Mouse (Mus musculus) heart, adult 9 months (tissue): ENCODE results near the gene Rnd1.

Experiments
- DNase-seq, 2 experiments: peaks; one replicate each; pipeline ENCODE4 v3.0.0; 2022; ENCODE audit warnings: low spot score in 2 of 2

Rnd1 gene

DNA sequence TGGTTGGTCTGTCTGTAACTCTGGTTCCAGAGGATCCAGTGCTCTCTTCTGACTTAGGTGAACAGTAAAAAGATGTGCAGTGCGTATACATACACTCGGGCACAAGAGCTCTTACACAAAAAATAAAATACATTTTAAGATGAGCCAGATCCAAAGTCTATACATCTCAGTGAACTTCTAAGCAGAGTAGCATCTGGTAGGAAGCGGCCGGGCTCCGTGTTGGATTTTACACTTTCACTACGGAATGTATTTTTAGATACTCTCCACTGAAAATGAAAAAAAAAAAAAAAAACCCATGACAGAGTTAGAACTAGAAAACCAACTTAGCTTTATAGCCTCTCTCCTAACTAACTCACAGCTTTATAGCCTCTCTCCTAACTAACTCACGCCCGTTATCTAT is 3.4 kb upstream of the Rnd1 start:
- no peak for DNase-seq

DNA sequence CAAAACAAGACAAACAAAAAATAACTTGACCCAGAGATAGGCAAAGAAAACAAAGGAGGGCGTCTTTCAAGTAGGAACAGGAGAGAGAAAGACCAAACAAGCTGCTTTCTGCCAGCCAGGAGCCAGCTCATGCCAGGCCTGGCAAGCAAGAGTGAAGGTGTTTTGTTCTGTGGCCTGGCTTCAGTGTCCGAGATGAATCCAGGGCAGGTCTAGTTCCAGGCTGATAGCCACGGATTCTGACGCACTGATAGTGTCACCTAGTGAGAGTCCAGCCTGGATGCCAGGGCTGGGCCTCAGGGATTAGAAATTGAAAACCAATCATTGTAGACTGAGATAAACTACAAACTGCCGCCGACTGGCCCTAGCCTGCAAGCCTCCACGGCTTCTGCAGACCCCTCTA is 716 bp upstream of the Rnd1 start:
- no peak for DNase-seq

DNA sequence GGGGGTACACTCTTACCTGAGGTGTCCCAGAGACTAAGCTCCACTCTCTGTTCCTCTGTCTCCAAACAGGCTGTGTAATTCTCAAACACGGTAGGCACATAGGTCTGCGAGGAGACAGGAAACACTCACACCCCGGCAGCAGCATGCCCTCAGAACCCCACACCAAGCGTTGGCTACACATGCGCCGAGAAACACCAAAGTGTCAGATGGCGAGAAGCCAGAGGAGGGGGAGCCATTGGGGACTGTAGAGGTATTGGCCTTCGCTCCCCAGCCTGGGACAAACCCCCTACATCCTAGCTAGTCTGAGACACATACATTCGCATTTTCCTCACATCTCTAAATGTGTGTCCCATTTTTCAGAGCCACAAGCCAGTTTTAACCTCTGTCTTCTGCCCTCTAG is 790 bp downstream of the Rnd1 start:
- DNase-seq = peak in 1 of 2 experiments; percentile 12

DNA sequence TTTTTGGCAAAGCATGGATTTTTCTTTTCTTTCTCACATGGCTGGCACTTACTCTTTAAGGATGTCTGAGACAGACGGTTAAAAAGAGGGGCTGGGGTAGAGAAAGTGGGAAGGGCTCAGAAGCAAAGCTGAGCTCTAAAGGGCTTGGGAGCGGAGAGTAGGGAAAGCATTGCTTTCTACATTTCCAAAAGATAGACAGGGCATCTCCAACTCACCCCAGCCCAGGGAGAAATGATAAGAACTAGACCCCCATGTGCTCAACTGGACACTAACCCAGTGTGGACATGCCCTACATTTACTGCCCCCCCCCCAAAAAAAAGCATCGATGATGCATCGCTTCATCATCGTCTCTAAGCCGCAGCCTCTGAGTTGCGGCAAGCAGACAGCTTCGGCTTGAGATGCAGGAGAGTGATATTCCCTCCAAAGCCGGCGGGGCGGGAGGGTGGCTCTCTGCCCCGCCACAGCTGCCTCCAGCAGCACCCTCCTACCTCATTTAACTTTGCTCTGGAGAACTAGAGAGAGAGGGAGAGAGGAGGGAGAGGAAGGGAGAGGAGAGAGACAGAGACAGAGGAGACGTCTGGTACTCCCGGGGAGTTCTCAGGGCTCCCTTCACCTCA is 1.5 kb downstream of the Rnd1 start:
- no peak for DNase-seq

GRCm38 (mm10) chr15:98674994-98675545 is 2.2 kb downstream of the Rnd1 start:
- DNase-seq = no peak

DNA sequence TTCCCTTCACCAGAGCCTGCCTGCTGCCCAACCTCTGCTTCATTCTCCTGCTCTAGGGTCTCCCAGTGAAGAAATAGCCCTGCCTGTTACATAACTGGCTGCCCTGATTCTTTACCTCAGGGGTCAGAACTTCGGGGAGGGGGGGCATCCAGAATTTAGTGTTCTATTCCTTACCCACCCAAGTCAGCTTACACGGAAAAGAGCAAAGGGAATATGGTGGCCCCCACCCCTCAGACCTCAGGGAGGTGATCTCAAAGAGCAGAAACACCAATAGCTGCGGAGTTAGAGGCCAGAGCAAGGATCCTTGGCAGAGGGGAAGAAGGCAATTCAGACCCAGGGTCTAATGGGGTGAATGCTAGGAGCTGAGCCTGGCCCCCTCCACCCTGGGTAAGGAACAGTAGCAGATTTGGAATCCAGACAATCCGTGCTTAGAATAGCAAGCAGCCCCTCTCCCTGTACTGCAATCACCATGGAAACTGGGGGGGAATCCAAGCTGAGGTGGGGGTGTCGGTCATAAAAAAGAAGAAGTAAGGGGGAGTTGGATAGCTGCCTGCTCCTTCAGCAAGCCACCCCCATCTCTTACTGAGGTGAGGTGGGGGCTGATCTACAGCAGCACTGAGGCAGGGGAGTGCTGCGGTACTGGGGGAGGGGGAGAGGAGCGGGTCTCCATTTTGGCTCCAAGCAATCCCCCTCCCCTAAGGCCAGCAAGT is 2.8 kb downstream of the Rnd1 start:
- no peak for DNase-seq

DNA sequence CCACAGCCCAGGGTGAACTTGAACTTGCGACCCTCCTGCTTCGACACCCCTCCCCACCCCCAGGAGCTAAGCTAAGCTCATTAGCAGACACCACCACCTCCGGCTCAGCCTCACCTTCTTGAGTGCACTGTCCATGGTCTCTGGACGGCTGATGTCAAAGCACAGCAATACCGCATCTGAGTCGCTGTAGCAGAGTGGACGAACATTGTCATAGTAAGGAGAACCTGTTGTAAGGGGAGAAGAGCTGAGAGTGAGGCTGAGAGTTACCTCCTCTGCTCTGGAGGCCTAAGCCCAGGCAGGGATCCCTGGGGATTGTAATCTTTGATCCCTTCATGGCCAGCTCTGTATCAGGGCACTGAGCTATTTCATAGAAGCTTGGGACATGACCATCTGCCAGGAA is 3.5 kb downstream of the Rnd1 start:
- DNase-seq = no peak

DNA sequence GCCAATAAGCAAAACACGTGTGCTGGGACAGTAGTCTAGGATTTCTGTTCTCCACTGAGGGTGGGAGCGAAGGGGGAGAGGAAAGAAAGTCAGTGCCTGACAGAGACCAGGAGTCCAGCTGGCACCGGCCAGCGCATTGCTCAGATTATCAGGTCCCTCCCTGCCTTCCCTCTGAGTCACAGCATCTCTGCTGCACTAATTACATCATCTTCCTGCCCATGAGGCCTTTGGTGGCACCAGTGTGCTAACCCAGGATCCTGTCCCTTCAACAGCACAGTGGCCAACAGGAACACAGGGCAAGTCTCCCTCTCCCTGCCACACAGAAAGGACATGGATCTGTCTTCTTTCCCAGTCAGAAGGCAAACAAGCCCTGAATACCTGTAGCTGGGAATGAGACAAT is 4.7 kb downstream of the Rnd1 start:
- peak in 1 of 2 experiments; percentile 35 for DNase-seq

DNA sequence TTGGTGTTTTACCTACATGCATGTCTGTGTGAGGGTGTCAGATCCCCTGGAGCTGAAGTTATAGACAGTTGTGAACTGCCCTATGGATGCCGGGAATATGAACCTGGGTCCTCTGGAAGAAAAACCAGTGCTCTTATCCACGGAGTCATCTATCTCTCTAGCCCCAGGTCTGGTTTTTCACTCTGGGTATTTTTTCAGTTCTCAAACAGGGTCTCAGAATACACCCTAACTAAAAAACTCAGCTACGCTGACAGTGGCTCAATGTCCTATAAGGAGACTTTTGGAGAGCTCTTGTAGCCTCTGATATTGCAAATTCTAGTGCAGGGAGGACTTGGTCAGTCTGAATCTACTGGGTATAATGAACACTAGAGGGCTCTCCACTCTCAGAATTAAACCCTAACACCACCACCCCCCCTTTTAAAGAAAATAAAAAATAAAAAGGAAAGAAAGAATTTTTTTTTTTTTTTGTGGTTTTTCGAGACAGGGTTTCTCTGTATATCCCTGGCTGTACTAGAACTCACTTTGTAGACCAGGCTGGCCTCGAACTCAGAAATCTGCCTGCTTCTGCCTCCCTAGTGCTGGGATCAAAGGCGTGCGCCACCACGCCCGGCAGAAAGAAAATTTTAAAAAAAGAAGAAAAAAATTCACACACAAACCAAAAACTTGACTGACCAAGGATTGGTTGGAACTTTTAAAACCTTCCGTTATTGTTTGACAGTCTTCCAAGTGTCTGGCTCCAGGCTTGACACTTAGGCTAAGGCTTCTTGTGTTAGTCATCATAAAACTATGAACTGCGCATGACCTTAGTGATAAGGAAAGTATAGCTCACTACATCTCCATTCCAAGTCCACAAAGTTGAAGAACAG is 13.0 kb downstream of the Rnd1 start:
- DNase-seq = peak; percentile 14 to 19

GRCm38 (mm10) chr15:98662567-98663545 is 14.4 kb downstream of the Rnd1 start, which contains the start of gene Ddx23:
Ddx23 (minus strand) TSS chr15:98662894.
- peak; percentile 94 to 95 for DNase-seq

- DNase-seq = no peak
Observed at GRCm38 (mm10) chr15:98662198-98662566, 15.1 kb downstream of the Rnd1 start.

GRCm38 (mm10) chr15:98656982-98657751 is 20.1 kb downstream of the Rnd1 start:
- no peak for DNase-seq

- DNase-seq = no peak
Observed at GRCm38 (mm10) chr15:98652174-98652573, 25.1 kb downstream of the Rnd1 start.

GRCm38 (mm10) chr15:98651431-98651830 is 25.8 kb downstream of the Rnd1 start:
- DNase-seq = no peak

DNA sequence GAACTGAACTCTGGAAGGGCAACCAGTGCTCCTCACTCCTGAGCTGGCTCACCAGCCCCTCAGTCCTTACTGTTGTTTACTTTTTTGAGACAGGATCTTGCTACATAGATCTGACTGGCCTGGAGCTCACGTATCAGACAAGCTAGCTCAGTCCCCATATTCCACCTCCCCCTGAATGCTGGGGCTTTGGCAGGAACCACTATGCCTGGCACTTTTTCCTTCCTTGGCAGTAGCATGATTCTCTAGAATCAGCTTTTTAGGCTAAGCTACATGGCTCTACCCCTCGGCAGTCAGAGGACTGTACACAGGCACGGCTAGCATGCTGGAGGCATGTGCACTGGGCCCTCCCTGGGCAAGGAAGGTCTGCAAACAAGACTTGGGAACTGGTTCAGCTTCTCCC is 29.2 kb downstream of the Rnd1 start:
- no peak for DNase-seq

DNA sequence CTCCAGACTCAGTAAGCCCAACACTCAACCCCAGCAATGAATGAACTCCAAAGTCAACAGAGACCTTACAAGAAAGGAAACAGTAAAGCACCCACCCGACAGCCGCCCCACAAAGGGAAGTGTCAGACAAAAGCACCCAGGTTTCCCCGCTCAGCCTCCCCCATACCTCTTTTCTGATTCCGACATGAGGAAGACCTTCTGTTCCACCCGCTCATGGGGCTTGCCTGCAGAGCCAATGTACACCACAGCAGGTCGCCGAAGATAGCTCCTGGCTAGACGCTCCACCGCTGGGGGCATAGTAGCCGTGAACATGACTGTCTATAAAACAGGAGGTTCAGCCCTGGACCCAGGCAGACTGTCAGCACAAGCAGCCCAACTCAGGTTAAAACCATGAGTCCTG is 30.0 kb downstream of the Rnd1 start:
- DNase-seq = no peak

DNA sequence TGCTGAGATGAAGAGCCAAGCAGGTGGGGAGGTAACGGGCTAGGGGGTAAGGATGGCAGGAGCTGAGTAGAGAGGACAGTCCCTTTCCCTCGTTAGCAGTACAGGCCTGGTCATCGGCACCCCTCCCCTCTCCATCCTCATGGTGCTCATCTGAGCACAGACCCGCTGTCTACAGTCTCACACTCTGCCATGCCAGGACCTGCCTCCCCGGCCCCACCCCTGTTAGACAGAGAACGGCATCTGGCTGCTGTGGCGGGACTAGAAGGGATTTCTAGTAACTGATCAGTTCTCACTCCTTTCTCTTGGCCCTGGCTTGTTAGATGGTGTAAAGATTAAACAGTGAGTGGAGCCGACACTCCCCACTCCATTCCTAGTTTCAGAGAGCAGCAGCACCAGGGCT is 30.5 kb downstream of the Rnd1 start:
- DNase-seq = no peak

DNA sequence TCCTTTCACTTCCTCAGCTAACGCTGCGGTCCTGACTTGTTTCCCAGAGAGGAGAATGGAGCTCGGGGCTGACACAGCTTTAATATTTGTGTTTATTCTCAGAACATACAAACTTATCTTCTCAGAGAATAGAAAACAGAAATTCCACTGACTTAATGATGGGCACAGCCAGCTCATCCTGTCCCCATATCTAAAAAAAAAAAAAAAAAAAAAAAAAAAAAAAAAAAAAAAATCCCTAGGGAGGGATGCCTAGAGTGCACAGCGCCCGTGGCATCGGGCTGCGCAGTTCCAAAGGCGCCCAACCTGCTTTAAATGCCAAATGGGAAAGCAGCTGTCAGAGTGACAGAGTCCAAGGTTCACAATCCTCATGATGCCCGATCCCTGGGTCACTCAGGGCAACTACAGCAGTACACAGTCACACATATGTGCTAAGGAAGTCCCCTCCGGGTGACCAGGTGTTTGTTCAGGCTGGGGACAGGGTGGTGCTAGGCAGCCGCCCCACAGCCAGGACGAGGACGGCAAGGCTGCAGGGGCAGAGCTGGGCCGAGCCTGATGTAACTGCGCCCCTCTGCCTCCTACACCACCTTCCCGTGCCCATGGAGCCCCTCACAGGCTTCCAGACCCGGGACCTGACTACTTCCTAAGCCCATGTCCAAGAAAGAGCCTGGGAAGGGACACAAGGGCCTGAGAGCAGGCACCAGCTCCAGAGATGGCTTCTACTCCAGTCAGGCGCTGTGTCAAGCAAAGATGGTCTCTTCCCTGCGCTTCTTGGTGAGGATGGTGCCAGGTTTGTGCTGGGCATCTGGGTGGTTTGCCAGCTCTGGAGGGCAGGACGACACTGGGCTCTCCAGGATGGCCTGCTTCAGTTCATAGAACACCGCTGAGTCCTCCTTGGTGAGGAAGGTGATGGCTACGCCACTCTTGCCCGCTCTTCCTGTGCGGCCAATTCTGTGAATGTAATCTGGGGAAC is 31.9 kb downstream of the Rnd1 start:
- no peak for DNase-seq

DNA sequence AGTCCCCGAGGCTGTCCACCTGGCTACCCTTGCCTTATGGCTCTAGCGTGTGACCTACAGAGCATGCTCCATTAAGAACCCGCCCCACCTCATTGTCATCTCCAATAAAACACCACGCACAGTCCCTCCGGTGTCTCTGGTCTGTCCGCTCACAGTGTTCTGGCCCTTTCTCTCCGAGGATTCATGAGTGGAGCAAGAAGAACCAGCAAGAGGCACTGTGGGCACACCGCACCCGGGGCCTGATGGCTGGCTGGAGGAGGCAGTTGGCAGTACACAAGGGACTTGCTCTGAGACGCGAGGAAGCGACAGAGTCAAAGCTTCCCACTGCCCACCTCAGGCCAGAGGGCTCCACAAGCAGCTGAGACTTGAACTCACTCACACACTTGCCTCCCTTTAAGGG is 32.9 kb downstream of the Rnd1 start:
- no peak for DNase-seq
